Mouse (Mus musculus): Measurements from ENCODE around the gene Glod4. TPM values are rescaled to one million over a fixed set of nuclear protein-coding genes. Genes with fewer than 3 reads are reported as not detected.
A peak's percentile ranks its signal among the peaks of the same experiment; 100 is the strongest.

The Glod4 gene
- polyA plus RNA-seq, 1 experiment = 84.4 TPM

DNA sequence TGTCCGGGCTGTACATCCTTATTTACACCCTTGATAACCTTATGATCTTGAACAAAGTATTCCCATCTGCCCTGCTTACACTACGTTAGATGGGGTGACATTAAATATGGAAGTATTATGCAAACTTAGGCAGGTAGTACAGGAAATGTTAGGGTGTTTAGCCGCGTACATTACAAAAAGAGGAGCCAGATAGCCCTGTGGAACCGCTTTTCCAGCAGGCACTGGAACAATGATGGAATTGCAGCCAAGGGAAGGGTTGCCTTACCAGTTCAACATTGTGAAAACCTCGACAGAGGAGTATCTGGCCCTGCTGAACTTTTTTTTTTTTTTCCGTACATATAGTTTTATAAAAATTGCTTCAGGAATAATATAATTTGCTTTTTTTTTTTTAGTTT is 63.4 kb downstream of the Glod4 start:
- Histone ChIP-seq H3K4me1 (ENCODE audit: control insufficient read depth, insufficient read depth, low read length) (no peaks in the 10 kb centered on the region), H3K27ac (ENCODE audit: insufficient read depth, low read length) (no peak overlapping the region), H3K4me3 (ENCODE audit: insufficient read depth, low read length) (peak overlapping the region; percentile 78)
- TF ChIP-seq CTCF (IDR thresholded peaks at IDR 0.05; ENCODE audit: borderline replicate concordance, insufficient read depth, low read length) (no peak), POLR2A (IDR thresholded peaks at IDR 0.05; ENCODE audit: low read depth, low read length) (no peak)

DNA sequence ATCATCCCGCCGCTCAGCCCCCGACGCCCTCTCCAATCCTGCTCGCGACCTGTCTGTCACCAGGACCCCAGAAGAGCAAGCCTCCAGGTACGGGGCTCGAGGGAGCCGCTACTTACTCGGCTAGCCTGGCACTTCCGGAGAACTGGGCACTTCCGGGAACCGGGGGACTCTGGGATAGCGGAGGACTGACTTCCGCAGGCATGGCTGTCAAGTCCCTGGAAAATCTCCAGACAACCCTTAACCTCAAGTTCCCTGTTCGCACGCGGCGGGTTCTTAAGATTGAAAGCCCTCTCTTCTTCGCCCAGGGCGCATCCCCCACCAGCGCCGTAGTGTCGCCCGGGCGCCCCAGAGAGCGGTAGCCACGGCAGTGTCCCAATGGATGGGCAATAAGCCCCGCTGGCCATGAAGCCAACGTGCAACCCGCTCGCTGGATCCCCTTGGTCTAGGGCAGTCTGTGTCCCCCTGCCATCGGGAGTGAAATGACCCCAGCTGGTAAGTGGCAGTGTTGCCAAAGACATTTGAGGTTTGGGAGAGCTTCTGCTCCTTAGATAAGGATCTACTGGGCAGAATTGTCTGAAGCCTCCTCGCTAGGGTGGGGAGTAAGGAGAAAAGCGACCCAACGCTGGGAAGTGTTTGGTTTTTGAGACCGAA is 63.9 kb downstream of the Glod4 start, which contains the start of the genes Vps53 and Fam57a:
Vps53 (minus strand) TSS at position 153 of the 651 bp plus-strand sequence.
Fam57a (plus strand) TSS at position 177 of the 651 bp plus-strand sequence.
- TF ChIP-seq CTCF (IDR thresholded peaks at IDR 0.05; ENCODE audit: borderline replicate concordance, insufficient read depth, low read length) (no peak), POLR2A (IDR thresholded peaks at IDR 0.05; ENCODE audit: low read depth, low read length) (peak; percentile 62)
- Histone ChIP-seq H3K4me1 (ENCODE audit: control insufficient read depth, insufficient read depth, low read length) (no peaks in the 10 kb centered on the region), H3K27ac (ENCODE audit: insufficient read depth, low read length) (no peak within 1 kb of the TSS), H3K4me3 (ENCODE audit: insufficient read depth, low read length) (peak within 1 kb of the TSS; percentile 78)

GRCm38 (mm10) chr11:76178726-76179494 is 64.6 kb downstream of the Glod4 start:
- Histone ChIP-seq H3K4me3 (ENCODE audit: insufficient read depth, low read length) (peak overlapping the region; percentile 78), H3K27ac (ENCODE audit: insufficient read depth, low read length) (no peak overlapping the region), H3K4me1 (ENCODE audit: control insufficient read depth, insufficient read depth, low read length) (no peaks in the 10 kb centered on the region)
- no peak for TF ChIP-seq POLR2A (IDR thresholded peaks at IDR 0.05; ENCODE audit: low read depth, low read length)
- TF ChIP-seq CTCF (IDR thresholded peaks at IDR 0.05; ENCODE audit: borderline replicate concordance, insufficient read depth, low read length) = no peak

DNA sequence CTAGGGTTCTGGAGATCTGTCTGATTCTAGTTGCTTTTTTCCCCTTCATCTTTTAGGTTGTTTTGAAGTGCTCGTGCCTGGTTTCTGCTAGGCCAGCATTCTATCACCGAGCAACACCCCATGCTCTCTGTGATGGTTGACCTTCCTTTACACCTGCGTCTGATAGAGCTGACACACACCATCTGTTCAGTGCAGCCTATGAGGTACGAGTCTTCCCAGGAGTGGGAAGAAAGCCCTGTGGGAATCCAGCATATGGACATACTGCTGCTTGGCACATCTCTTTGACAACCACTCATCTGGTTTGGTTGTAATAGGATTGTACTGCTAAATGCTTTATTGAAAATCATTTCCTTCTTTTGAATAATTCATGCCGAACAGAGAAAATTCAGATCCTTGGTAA is 73.3 kb downstream of the Glod4 start:
- TF ChIP-seq CTCF (IDR thresholded peaks at IDR 0.05; ENCODE audit: borderline replicate concordance, insufficient read depth, low read length) (no peak), POLR2A (IDR thresholded peaks at IDR 0.05; ENCODE audit: low read depth, low read length) (no peak)
- no peak overlapping the region for H3K4me3 ChIP-seq (ENCODE audit: insufficient read depth, low read length)

DNA sequence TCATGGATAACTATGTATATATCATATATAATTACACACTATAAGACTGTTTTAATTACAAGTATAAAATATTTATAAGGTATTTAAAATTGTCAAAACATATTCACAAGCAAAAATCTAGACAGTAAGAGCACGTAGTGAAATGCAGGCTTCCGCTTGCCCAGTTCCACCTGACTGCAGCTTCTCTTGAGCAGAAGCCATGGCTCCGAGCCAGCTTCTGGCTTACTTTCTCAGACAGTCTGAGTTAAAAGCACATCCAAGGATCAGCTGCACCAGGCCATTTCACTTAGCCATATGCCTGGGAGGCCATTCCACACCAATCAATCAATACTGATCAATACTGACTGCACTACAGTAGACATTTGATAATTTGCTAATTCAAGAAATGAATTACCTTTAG is 74.5 kb downstream of the Glod4 start:
- TF ChIP-seq POLR2A (IDR thresholded peaks at IDR 0.05; ENCODE audit: low read depth, low read length) (no peak), CTCF (IDR thresholded peaks at IDR 0.05; ENCODE audit: borderline replicate concordance, insufficient read depth, low read length) (no peak)
- Histone ChIP-seq H3K4me1 (ENCODE audit: control insufficient read depth, insufficient read depth, low read length) (peaks cover 7% of the 10 kb centered on the region), H3K27ac (ENCODE audit: insufficient read depth, low read length) (no peak overlapping the region), H3K4me3 (ENCODE audit: insufficient read depth, low read length) (no peak overlapping the region)

More for the DNA sequence above, 73.3 kb downstream of the Glod4 start:
- peaks cover 7% of the 10 kb centered on the region for H3K4me1 ChIP-seq (ENCODE audit: control insufficient read depth, insufficient read depth, low read length)
- H3K27ac ChIP-seq (ENCODE audit: insufficient read depth, low read length) = no peak overlapping the region

DNA sequence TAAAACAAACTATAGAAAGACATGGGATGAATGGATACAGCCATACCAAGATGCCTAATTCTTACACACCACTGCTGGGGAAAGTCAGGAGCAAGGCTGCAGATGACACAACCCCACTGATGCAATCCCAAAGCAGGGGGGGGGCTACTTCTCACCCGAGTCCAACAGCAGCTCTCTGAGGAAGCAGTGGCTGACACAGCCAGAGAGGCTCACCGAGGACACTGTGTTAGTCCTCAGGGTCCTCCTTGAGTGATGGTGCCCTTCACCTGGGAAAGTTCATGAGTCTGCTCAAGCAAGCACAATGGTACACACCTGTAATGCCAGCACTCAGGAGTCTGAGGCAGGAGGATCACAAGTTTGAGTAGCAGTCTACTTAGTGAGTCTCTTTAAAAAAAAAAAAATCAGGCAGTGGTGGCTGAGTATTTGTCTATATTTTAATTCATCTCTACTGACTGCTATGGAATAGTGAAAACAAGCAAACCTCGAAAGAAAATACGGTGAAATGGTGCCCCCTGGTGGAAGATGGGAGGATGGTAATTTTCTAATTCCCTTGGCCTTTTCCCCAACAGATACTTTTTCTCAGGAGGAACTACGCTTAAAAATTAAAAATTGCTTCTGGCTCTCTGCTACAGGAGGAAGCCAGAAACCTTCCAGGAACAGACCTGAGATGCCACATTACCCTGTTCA is 76.3 kb downstream of the Glod4 start:
- Histone ChIP-seq H3K4me1 (ENCODE audit: control insufficient read depth, insufficient read depth, low read length) (peaks cover 7% of the 10 kb centered on the region), H3K4me3 (ENCODE audit: insufficient read depth, low read length) (no peak overlapping the region), H3K27ac (ENCODE audit: insufficient read depth, low read length) (peak overlapping the region; percentile 27)
- TF ChIP-seq POLR2A (IDR thresholded peaks at IDR 0.05; ENCODE audit: low read depth, low read length) (no peak), CTCF (IDR thresholded peaks at IDR 0.05; ENCODE audit: borderline replicate concordance, insufficient read depth, low read length) (no peak)

GRCm38 (mm10) chr11:76166657-76167056 is 76.9 kb downstream of the Glod4 start:
- H3K4me3 ChIP-seq (ENCODE audit: insufficient read depth, low read length) = no peak overlapping the region

DNA sequence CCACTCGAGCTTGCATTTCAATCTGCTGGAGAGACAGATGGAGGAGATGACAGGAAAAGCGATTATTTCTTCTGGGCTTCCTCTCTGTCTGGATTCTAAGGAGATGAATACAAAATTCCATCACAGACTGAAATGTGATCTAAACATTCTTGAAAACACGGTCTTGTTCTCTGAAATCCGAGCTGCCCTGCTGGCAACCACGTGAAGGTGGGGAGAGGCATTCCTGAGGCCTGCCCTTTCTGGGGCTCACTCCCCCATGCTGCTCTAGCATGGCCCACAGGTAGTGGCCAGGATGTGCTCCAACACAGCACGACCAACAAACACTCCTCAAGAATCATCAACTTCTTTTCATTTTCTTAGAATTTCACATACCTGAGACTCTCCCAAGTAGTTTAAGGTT is 83.3 kb downstream of the Glod4 start:
- peak overlapping the region; percentile 91 for H3K27ac ChIP-seq (ENCODE audit: insufficient read depth, low read length)
- H3K4me1 ChIP-seq (ENCODE audit: control insufficient read depth, insufficient read depth, low read length) = peaks cover 21% of the 10 kb centered on the region
- no peak overlapping the region for H3K4me3 ChIP-seq (ENCODE audit: insufficient read depth, low read length)
- TF ChIP-seq CTCF (IDR thresholded peaks at IDR 0.05; ENCODE audit: borderline replicate concordance, insufficient read depth, low read length) (no peak), POLR2A (IDR thresholded peaks at IDR 0.05; ENCODE audit: low read depth, low read length) (no peak)

More at GRCm38 (mm10) chr11:76166657-76167056, 76.9 kb downstream of the Glod4 start:
- H3K4me1 ChIP-seq (ENCODE audit: control insufficient read depth, insufficient read depth, low read length) = peaks cover 7% of the 10 kb centered on the region
- peak overlapping the region; percentile 27 for H3K27ac ChIP-seq (ENCODE audit: insufficient read depth, low read length)
- TF ChIP-seq POLR2A (IDR thresholded peaks at IDR 0.05; ENCODE audit: low read depth, low read length) (no peak), CTCF (IDR thresholded peaks at IDR 0.05; ENCODE audit: borderline replicate concordance, insufficient read depth, low read length) (no peak)

DNA sequence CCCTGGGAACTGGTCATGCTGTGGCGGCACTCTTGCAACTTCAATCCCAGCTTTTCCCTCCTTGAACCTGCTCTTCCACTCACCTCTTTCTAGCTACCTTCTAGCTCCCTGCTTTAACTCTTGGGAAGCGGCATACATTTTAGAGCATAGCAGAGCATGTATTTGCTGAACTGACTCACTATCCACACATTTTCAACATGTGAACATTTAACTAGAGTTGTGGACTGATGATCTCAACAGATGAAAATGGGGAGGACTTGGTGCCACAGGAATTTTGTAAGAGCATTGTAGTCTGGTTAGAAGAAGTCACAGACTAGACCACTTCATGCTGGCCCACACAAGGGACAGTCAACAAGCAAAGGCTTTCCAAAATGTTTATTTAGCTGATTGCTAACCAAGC is 85.2 kb downstream of the Glod4 start:
- TF ChIP-seq CTCF (IDR thresholded peaks at IDR 0.05; ENCODE audit: borderline replicate concordance, insufficient read depth, low read length) (no peak), POLR2A (IDR thresholded peaks at IDR 0.05; ENCODE audit: low read depth, low read length) (no peak)
- Histone ChIP-seq H3K27ac (ENCODE audit: insufficient read depth, low read length) (peak overlapping the region; percentile 91), H3K4me1 (ENCODE audit: control insufficient read depth, insufficient read depth, low read length) (peaks cover 31% of the 10 kb centered on the region), H3K4me3 (ENCODE audit: insufficient read depth, low read length) (no peak overlapping the region)
